Mouse (Mus musculus): ENCODE data around the gene Flnb.

Gene Flnb

DNA sequence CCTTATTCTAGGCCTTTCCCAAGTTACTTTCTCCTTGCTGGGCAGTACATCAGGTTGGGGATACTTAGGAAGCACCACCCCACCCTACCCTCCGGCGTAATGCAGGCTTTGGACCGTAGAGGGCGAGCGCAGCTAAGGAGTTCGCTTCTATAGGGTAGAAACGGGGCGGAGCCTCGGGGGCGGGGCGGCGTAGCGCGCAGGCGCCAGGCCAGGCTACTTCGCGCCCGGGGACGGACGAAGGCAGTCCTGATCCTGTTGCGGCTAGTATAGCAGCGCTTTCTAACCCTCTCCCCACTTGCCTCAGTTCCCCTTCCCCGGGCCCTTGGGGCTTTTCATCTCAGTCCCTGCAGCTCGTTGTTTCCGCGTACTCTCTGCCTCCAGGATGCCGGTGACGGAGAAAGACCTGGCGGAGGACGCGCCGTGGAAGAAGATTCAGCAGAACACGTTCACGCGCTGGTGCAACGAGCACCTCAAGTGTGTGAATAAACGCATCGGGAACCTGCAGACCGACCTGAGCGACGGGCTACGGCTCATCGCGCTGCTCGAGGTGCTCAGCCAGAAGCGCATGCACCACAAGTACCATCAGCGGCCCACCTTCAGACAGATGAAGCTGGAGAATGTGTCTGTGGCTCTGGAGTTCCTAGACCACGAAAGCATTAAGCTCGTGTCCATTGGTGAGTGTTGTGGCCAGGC lies at the start of gene Flnb:
Gene Flnb, plus strand, starts transcription at position 188 of the 693 bp plus-strand sequence.
- peak; percentile 97 to 98 for DNase-seq (ENCODE audit: low spot score in 2 of 2)

DNA sequence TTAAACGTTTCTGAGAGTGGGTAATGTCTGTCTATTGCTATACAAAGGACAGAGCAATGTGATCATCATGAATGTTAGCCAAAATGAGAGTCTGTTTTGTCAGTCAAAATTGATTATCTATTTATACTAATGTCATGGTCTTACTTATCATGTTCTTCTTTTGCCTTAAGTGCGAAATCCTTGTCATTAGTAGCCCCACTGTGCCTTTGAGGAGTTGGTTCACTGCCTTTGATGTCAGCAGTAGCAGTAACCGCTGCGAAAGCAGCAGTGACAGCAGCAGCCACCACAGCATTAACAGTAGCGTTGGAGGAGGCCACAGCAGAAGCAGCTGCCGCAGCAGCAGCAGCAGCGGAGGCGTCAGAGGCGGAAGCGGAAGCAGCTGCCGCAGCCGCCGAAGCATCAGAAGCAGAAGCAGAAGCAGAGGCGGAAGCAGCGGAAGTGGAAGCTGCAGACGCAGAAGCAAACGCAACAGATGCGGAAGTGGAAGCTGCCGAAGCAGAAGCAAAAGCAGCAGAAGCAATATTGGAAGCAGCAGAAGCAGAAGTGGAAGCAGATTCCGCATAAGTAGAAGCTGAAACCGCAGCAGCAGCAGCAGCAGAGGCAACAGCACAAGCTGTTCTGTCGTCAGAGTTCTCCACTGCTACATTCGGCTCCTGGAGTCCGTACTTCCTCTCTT lies 43.9 kb upstream of the Flnb start:
- peak; percentile 31 to 56 for DNase-seq (ENCODE audit: low spot score in 2 of 2)

DNA sequence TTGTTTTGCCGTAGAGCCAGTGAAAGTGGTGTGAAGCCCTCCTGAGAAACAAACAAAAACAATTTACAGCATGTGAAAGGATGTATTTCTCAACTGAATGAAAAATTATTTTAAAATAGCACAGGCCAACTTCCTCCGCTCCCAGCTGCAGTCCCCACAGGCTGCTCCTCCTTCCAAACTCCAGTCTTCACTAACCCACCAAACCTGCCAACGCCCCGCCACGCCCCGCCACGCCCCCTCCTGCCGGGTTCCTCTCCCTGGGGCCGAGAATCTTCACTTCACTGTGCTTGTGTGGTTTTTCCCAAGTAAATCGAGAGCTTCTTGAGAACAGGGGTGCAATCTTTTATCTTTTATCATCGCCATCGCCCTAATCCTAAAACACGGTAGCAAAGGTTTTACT lies 31.7 kb upstream of the Flnb start:
- DNase-seq (ENCODE audit: low spot score in 2 of 2): no peak

DNA sequence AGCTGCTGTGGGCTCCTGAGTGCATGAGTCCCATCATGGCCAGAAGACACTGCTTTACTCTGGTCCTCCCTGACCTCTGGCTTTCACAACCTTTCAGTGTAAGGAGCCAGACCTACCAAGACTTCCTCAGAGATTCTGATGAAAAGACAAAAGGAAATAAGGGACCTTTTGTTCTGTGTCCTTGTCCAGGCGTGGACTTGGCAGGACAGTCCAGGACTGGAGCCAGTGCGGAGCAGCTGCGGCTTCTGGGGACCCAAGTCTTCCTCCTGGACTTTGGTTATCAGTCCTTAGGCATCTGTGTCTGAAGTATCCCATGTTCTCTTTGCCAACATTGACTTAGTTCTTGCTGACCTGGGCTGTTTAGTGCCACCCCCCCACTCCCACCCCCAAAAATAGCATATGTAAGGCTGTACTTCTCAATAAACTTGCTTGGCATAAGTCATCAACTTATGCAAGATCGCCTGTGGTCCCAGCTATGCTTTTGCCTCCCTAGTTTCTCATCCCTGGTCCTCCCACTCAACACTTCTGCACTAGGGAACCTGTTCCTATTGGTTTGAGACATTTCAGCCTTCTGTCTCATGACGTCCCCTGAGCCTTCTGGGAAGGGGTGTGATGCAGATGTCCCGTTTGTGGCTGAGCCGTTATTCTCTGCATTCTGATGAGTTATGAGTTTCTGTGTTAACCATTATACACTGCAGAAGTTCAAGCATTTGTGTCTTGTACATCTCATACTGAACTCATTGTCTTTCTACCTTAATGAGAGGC lies 28.3 kb upstream of the Flnb start:
- peak in 1 of 2 experiments; percentile 23 for DNase-seq (ENCODE audit: low spot score in 2 of 2)

GRCm38 (mm10) chr14:7791061-7791531 lies 26.7 kb upstream of the Flnb start:
- DNase-seq (ENCODE audit: low spot score in 2 of 2): no peak

GRCm38 (mm10) chr14:7791532-7792159 lies 26.1 kb upstream of the Flnb start, which contains the start of gene Gm26661:
TSS of gene Gm26661 (plus strand) at chr14:7791587.
- DNase-seq (ENCODE audit: low spot score in 2 of 2): peak; percentile 30 to 32

- DNase-seq (ENCODE audit: low spot score in 2 of 2): no peak
These were observed 21.8 kb upstream of the Flnb start for GRCm38 (mm10) chr14:7795961-7796360.

DNA sequence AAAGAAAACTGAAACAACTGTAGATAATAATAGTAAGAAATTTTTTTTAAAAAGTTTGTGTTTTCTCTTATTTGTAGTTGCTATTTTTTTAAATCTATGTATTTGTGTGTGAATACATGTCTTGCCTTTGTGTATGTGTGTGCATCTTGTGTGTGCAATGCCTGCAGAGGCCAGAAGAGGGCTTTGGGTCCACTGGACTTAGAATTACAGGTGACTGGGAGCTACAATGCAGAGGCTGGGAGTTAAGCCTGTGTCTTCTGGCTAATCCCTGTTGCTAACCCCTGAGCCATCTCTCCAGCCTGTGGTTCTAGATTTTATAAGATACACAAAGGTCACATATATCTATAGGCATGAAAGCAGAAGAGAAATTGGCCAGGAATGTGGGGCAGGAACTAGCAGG lies 17.1 kb upstream of the Flnb start:
- DNase-seq (ENCODE audit: low spot score in 2 of 2): no peak

DNA sequence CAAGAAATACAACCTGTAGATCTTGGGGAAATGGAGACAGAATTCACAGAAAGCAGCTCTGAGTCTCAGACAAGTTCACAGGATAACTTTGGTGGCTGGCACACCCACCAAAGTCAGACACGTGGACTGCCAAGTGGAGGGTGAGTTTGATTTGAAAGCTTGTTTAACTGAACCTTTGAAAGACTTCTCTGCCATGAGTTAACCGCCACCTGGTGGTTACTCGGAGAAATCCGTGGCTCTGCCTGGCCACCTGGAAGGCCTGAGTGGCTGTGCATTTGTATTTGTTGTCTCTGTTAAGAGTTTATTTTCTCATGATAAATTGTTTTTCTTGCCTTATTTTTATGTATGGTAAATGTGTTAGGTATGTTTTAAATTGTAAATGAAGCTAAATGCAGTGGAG lies 15.9 kb upstream of the Flnb start:
- DNase-seq (ENCODE audit: low spot score in 2 of 2): peak in 1 of 2 experiments; percentile 63

- DNase-seq (ENCODE audit: low spot score in 2 of 2): no peak
These were observed 13.7 kb upstream of the Flnb start for GRCm38 (mm10) chr14:7803874-7804557.

- DNase-seq (ENCODE audit: low spot score in 2 of 2): no peak
These were observed 13.2 kb upstream of the Flnb start for GRCm38 (mm10) chr14:7804558-7804905.

GRCm38 (mm10) chr14:7807711-7808110 lies 10.0 kb upstream of the Flnb start:
- no peak for DNase-seq (ENCODE audit: low spot score in 2 of 2)

DNA sequence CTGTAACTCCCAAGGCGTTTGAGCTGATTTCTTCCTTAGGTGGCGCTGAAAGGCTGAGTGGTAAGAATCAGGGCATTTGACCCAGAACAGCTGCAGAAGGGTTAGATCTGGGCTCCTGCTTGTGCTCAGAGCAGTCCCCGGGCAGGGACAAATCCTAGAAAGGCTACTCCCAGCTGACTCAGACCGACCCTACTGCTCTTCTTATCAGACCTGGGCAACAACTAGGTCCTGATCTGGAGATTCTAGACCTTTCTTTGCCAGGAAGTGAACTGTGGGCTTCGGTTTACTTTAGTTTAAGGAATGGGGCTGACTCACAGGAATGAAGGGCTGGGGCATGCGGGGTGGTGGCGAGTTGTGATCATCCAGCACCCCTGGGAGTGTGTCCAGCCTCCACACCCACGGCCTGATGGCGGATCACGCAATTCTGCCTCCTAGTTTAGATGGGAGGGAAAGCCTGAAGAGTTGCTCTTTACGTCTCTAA lies 9.2 kb upstream of the Flnb start:
- DNase-seq (ENCODE audit: low spot score in 2 of 2): no peak

- no peak for DNase-seq (ENCODE audit: low spot score in 2 of 2)
These were observed 8.5 kb upstream of the Flnb start for GRCm38 (mm10) chr14:7809043-7809955.

DNA sequence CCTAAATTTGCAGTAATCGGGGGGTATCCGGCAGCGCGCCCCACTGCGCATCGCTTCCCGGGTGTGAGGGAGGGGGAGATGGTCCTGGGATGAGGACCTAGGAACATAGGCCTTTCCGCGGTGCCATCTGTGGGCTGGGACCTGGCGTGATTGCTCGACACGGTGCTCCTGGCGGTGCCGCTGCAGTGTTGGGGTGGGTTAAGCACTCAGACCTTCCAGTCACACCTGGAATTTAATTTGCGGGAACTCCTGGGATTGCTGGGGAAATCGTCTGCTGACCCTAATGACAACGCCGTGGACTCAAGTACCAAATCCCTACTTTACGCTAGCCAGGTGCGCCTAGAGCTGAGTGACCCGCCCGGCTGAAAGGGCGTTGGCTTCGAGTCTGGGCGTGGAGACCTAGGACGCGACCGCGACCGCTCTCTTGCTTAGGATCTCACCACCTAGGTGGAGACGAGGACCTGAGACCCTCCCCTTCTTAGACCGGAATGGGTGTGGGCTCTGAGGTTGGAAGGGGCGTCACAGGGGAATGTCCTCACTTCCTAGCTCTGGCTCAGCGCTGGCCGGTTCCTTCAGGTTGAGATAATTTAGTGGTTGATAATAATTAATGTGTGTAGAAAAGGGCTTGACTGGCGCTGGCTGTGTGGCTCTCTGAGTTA lies 835 bp downstream of the Flnb start:
- DNase-seq (ENCODE audit: low spot score in 2 of 2): peak; percentile 20 to 32

- DNase-seq (ENCODE audit: low spot score in 2 of 2): no peak
These were observed 1.7 kb downstream of the Flnb start for GRCm38 (mm10) chr14:7819446-7819845.

- no peak for DNase-seq (ENCODE audit: low spot score in 2 of 2)
These were observed 3.6 kb downstream of the Flnb start for GRCm38 (mm10) chr14:7821341-7821740.

- DNase-seq (ENCODE audit: low spot score in 2 of 2): no peak
These were observed 4.9 kb downstream of the Flnb start for GRCm38 (mm10) chr14:7822693-7823092.

DNA sequence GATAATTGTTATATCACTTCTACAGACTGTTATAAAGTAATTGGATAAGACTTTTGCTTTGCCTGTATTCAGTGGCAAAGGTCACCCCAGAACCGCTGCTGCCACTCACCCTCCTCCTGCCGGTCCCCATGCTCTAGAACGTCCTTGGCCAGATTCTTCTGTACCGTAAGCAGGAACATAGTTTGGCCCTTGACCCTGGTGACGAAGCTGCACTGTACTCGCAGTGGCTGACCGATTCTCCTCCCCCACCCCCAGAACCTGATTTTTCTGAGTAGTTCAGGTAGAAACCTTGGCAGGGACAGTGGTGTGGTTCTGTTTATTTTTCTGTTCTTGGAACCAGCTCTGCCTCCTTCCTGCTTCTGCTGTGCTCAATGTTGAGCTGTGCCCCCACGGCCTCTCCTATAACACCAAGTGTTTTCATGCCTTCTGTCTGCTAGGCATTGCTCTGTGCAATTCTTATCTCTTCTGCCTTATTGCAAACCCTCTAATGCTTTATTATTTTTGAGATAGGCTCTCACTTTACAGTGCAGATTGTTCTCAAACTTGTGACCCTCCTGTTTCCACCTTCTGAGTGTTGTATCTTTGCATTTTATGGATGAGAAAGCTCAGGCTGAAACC lies 7.0 kb downstream of the Flnb start:
- DNase-seq (ENCODE audit: low spot score in 2 of 2): no peak

All from frontal cortex, postnatal 36 days (tissue).